Mouse (Mus musculus): ENCODE data around the gene Pigz.

DNA sequence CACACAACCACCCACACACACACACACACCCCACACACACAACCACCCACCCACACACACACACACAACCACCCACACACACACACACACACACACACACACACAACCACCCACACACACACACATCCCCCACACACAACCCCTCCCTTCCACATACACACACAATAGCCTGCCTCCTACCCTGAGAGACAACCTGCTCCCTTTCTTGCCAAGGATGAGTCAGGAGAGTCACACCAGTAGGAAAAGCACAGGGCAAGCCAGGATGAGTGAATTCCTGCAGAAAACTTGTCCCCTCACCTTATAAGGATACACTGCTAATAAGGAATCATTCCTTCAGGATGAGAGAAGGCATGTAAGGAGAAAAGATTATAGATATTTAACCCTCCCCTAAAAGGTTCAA is 60.3 kb downstream of the Pigz start:
- no peak for TF ChIP-seq CTCF (IDR thresholded peaks at IDR 0.05)
- no peak for TF ChIP-seq POLR2A (IDR thresholded peaks at IDR 0.05; ENCODE audit: insufficient read depth, low read depth, low read length)

Data from heart, adult 2 months (tissue).